Mouse (Mus musculus) ovary, postnatal 10 days (tissue): Measurements from ENCODE around the gene Arhgap29.

Experiments used
- DNase-seq: peaks from one replicate; pipeline ENCODE4 v3.0.0; 2022; ENCODE audit warnings: low spot score

Arhgap29 gene

DNA sequence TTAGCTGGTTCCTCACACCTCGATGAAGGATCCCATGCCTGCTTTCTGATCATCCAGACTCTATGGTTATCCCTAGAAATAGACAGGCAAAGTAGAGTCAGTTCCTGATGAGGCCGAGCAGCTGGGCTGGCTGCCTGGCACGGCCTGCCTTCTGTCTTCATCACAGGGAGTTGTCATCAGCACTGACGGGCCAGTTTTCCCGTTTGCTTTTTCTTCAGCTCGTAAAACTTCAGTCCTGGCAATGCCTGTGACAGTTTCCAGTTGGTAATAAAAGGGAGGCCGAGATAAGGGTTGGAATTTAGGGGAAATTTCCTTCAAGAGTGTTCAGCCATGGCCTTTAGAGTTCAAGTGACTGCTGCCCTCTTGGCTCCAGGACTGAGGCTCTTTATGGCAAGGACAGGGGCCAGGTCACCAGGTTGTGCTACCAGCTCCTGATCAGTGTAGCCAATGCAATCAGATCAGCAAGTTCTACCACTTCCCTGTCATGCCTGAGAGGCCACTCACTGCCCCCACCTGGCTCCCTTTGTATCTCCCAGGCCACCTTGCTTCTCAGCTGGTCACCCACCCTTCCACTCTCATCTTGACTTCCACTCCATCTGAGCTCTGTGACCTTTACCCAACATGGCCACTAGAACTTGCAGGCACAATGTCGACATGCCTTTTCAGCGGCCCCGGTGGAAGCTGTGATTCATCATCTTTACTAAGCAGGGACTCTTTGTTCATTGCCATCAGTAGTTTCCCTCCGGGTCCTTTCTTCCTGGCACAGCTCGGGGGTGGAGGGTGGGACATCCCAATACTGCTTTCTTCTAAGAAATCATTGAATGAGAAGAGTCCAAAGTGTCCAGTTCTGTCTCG, 112.4 kb downstream of the Arhgap29 start:
- no peak for DNase-seq
